Mouse (Mus musculus) layer of hippocampus, postnatal 25 days (tissue): ENCODE data around the gene Hdac5. TPM values are rescaled to one million over a fixed set of nuclear protein-coding genes. Genes with fewer than 3 reads are reported as not detected.

Experiments used
- DNase-seq, 2 experiments: peaks; one replicate each; pipeline ENCODE4 v3.0.0; 2022; ENCODE audit warnings: mixed read lengths in 2 of 2, low spot score in 1 of 2; ENCODE audit errors: extremely low spot score in 1 of 2
- total RNA-seq, 2 experiments: library from RNA; stranded (reverse); gene quantifications; 2 replicates each; pipeline ENCODE4 v1.2.3; 2021

Gene Hdac5
- total RNA-seq, 2 experiments from 2014 or later: 218 to 242 TPM

DNA sequence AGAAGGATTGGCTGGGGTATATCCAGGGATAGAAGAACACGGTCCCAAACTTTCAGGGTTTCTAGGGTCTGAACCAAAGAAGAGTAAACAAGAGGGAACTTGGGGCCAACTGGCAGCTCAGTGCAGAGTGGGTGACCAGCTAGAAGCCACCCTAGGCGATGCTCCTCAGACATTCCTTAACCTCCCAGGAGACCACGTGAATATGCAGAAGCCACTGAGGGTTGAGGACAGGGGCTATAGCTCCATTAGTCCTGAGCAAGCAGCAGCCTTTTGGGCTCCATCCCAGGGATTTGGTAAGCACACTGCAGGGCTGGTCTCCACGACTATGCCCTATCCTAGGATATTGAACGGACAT lies 13.1 kb downstream of the Hdac5 start:
- peak in 1 of 2 experiments; percentile 17 for DNase-seq

DNA sequence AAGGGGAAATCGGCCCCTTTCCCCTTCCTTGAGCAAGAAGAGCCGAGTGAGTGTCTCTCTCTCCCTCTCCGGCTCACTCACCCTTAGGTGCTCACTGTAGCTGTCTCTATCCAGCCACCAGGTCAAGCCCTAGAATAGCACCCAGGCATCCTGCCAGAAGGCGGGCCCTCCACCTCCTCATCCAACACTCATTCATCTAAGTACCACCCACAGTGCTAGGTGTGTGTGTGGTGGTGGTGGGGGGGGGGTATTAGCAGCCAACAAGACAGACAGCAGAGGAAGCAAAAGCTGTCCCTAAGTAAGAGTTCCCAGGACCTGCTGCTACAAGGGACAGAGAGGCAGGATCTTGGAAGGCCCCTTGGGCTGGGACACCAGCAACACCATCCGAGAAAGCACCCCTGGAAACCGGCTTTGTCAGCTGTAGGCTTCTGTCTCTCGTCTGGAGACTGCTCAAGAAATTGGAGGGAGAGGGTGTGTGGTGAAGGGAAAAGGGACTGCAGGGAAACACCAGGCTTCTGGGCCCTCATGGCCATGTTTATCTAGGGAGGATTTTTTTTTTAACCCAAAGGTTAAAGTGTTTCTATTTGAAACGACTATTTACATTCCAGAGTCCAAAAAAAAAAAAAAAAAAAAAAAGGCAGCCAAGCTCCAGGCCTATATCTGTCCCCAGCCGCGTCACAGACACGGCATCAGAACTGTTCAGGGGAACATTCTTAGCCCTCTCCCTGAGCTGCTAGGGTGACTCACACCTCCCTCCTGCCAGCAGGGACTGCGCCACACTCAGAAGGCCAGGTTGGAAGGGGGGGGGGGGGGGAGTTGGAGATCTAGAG lies 13.7 kb downstream of the Hdac5 start:
- peak in 1 of 2 experiments; percentile 6 for DNase-seq

DNA sequence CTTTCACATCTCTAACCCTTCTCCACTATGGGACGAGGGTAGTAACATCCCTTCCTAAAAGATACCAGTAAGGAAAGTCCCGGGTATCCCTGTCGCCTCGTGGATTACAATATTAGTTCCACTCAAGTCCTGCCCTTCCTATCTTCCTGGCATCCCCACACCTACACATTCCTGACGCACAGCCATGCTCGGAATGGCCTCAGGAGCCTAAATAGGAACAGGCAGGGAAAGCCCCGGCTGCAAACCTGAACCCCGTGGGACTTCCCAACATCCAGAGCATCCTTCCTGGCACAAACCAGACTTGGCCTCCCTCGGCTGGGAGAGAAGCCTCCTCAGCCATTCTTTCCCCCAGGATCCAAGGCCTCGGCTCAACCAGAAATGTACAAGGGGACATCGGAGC lies 14.5 kb downstream of the Hdac5 start:
- DNase-seq: no peak

DNA sequence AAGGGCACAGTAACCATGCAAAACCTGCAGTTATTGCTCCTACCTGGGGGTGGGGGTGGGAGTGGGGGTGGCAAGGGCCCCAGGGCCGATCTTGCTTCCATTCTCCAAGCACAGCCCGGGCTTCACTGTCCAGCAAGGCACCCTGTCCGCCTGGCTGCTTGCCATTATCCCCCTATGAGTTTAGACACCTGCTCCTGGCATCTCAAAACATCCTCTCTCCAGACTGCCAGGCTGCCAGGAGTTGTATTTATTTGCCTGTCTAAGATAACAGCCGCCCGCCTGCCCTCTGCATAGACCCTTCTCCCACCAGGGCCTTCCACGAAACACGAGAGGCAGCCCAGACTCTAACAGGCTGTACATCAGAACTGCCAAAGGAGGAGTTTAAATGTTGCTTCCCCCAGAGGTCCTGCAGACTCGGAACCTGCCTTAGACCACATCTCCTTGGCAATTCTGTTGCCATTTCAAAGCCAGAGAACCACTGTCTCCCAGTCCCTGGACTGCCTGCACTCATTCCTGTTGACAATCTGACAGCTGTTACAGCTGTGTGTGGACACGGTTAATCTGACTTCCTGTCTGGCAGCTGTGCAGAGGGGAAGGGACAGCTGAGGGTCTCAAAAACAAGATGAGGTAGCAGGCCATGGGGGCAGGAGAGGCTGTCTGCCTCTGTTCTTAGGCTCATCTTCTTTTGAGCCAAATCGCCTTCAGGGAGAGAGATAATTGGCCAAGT lies 15.4 kb downstream of the Hdac5 start:
- DNase-seq: peak in 1 of 2 experiments; percentile 7

DNA sequence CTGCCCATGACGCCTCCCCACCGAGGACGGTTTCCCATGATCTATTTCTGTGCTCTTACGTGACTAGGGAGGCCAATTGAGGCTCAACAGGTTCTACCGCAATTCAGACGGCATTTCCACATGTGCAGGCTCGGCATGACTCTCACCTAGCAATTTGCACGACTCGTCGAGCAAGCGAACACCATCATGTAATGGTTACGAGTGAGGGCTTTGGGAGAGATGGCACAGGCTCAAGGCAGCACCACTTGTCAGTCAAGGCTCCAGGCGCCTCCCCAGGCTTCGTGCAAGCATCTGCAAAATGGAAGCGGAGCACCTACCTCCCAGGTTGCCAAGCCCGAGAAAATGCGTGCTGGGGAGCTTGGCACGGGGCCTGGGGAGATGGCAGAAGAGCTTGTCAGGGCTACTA lies 18.0 kb downstream of the Hdac5 start:
- peak in 1 of 2 experiments; percentile 7 for DNase-seq

DNA sequence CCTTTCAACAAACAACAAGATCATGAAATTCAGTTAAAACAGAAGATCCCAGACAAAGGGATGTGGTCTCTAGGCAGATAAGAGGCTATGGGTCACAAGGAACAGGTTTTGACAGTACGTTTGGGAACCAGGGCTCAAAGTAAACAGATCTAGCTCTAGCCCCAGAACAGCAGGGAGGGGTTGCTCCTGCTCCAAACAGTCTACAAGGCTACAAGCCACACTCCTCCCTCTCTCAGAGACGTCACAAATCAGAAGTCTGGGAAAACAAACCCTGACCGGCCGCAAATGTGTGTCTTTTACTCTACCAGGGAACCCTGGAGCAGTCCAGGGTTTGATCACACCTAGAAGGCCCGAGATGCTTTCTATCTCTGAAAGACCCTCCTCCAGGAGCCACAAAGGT lies 19.0 kb downstream of the Hdac5 start:
- no peak for DNase-seq

DNA sequence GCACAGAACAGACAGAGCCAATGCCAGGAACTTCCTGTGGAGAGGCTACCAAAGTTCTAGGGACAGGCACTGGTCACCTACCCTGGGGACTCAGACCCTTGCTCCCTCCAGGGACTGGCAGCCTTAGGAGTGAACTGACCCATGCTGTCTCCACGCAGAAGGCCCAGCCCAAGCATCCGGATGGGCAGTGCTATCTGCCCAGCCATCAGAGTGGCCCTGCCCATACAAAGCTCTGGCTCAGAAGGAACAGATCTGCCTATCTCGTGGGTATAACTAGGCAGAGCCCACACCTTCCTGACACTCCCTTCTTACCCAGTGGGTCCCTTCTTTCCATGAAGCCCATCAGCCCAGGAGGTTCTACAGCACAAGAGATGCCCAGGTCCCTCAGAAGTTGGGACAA lies 19.8 kb downstream of the Hdac5 start:
- DNase-seq: no peak

DNA sequence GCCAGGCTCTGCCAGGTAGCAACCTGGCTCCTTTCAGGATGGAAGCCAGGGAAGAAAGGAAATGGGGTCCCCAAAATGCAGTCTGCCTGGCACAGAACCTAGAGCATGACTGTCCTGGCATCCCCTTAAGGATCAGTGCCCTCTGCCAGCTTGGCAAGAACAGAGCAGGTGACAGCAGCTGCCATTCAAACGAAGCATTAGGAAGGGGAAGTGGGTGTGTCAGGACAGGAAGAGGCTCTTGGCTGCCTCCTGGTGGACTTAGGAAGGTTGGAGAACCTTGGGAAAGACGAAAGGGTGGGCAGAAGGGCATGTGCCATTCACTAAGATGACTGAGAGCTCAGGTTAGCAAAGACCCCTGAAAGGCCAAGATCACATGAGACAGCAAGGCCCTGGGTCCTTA lies 20.2 kb downstream of the Hdac5 start:
- DNase-seq: no peak

DNA sequence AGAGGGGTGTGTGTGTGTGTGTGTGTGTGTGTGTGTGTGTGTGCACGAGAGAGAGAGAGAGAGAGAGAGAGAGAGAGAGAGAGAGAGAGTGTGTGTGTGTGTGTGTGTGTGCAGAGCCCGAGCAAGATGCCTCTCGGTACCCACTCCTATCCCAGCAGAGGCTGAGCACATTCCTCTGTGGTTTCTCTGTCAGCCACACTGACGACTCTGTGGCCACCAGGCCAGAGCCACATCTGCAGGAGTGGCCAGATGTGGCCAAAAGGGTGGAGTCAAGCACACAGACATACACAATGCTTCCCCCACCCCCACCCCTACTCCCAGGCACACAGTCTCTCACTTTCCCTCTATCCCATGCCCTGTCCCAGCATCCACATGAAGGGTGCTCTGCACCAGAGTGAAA lies 21.1 kb downstream of the Hdac5 start:
- no peak for DNase-seq

DNA sequence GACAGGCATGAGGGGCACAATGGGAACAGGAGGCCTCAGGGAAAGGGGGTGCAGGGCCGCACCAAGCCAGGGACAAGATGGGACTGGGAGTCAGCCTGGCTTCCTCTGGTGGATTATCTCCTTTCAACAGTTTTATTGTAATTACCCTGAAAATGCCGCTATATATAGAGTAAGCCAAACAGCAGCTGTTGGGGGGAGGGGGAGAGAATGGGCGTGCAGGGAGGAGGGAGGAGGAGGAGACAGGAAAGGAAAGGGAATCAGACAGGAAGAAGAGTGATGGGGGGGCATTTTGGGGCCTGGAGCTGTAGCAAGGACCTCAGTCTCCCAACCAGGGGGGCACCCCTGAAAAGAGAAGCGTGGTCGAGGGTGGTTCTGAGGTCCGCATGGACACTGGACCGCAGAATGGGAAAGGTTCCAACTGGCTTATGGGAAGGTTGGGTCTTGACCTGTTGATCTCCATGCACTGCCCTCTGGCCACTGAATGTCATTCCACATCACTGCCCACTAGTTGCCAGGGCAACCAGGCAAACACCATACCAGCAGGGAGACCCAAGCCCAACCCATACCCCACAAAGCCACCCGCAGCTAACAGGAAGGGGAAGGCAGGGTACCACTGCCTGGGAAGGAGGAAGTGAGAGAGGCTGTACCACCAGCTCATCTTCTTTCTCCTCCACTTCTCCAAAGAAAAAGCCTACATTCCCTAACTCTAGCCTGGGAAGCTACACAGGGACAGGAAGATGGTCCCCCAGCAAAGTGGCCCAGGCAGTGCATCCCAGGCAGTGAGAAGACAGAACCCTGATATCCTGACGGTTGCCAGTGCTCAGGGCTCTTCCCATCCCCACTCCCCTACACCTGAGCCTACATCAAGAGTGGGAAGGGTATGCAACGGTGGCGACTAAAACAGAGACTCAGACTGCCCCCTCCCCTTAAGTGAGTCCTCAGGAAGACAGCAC lies 21.9 kb downstream of the Hdac5 start:
- DNase-seq: no peak

DNA sequence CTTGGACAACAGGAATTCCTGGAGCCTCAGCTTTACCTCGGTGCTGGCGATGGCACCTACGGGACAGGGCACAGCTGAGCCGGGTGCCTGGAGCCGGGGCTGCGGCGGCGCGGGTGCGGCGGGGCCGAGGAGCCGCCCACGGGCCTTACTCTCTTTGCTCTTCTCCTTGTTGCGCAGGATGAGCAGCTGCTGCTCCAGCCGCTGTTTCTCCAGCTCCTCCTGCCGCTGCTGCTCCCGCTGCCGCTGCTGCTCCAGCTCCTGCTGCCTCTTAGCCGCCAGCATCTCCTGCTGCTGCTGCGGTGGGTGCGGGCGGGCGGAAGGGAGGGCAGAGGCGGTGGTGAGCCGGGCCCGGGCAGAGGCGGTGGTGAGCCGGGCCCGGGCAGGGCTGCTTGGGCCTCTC lies 23.5 kb downstream of the Hdac5 start:
- DNase-seq: no peak

DNA sequence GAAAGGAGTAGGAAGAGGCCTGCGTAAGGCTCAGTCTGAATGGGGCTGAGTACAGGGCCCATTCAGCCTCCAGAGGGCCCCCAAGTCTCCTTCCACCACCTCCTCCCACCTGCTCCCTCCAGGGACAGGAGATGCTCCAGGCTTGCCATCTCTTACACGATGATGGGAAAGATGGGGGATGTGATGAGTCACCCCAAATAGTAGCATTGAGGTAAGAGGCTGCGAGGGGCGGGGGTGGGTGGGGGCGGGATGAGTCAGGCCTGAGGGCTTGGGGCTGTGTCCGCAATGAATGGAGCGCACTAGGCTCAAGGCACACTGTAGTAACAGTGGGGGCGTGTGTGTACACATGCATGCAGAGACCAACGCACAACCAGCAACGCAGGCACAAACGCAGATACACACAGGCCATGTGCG lies 28.6 kb downstream of the Hdac5 start:
- no peak for DNase-seq

DNA sequence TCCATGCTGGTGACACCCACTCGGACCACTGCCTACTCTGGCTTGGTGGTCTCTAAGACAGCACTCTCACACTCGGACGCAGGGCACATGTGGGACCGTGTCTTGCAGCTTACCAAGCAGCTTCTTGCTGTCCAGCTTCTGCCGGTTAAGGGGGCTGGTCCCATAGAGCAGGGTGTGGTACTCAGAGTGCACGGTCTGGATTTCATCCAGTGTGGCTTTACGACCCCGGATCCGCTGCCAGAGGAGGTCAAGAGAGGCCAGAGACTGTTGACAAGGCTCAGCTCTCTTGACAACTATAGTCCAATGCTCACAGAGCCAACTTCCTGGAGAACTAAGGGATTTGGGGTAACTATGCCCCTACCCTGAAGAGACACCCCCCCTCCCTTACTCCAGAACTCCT lies 30.1 kb downstream of the Hdac5 start:
- no peak for DNase-seq

DNA sequence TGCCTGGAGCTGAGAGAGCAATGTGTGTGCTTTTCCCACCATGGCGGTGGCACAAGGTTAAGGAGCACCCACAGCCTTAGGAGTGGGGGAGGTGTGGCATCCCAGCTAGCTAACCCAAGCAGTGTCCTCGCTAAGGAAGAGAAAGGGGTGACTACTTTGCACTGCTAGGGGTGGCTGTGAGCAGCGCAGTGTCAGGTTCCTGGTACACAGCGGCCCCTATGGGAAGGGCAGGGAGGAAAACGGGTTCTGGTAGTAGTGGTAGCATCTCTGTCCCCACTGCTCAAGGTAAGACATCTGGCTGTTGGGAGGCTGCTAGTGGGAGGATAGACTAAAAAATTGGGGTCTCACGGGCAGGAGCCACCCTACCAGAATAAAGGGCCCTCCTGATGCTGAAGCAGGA lies 31.7 kb downstream of the Hdac5 start:
- DNase-seq: no peak

DNA sequence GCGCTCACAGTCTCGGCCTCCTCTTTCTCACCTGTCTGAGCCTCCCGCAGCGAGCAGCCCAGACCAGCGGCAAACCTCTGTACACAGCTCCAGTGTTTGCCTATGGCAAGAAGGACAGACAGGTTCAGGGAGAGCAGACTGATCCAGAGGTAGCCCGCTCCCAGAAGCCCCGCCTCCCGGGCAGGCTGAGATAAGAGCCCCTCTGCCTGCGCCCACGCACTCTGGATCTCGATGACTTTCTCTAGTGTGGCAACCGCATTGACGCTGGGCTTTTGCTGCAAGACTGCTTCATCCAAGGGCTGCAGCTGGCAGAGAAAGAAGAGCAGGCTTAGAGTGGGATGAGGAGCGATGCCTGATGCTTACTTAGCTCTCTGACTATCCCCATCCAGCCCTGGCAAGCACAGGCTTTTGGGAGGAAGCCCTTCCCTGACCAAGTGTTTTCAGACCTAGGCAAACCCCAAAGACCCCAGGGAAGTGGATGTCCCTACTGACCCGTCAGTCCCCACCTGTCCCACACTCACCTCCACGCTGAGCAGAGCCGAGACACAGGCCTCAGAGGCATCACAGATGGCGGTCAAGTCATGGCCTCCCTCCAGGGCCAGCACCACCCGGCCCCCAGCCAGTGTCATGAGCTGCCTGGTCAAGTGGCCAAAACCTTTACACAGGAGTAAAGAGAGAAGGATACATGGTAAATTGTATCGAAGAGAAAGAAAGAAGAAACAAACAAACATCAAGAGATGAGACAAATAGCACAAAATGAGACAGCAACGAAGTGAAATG lies 33.8 kb downstream of the Hdac5 start:
- DNase-seq: no peak

DNA sequence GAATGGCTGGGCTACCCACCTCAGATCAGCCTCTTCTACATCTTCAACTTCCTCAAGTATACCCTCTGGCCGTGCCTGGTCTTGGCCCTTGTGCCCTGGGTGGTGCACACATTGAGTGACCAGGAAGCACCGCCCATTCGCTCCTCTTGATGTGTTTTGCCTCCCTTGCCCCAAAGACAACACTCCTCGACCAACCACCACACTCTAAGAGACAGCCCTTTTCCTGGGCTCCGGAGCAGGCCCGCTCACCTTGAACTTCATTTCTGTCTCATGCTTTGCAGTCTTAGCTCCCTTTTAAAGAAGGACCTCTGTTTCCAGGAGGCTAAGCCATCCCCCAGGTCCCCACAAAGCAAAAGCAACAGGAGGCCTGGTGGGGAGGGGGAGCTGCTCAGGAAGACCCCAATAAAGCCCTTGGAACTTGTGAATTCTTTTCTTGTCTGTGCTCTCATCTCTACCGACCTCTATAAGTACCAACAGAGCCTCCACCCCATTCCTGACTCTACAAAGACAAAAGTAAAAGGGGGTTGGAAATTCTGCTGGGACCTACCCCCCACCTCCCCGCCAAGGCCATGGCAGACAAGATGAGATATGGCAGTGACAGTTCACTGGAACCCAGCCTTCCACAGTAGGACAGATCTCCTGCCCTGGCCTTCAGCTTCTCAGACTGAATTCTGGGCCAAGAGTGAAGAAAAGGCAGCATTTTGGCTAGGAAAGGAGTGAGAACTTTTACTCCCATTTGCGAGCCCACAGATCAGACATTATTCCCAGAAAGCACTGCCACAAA lies 36.1 kb downstream of the Hdac5 start:
- DNase-seq: no peak

DNA sequence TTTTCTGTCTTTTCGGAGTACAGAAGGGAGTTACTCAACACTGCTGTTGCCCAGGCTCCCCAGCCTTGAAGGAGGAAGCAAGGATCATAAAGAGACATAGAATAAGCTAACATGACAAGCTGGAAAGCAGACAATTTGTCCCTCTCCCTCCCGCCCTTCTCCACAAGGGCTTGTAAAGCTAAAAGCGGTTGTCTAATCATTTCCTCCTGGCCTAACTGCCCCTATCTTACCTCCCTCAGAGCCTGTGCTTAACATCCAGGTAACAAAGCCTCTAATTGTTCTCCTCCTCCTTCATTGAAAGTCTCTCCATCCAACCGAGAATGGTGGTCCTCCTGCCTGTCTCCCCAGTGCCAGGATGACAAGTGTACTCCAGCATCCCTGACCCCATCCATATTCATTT lies 39.1 kb downstream of the Hdac5 start:
- no peak for DNase-seq

DNA sequence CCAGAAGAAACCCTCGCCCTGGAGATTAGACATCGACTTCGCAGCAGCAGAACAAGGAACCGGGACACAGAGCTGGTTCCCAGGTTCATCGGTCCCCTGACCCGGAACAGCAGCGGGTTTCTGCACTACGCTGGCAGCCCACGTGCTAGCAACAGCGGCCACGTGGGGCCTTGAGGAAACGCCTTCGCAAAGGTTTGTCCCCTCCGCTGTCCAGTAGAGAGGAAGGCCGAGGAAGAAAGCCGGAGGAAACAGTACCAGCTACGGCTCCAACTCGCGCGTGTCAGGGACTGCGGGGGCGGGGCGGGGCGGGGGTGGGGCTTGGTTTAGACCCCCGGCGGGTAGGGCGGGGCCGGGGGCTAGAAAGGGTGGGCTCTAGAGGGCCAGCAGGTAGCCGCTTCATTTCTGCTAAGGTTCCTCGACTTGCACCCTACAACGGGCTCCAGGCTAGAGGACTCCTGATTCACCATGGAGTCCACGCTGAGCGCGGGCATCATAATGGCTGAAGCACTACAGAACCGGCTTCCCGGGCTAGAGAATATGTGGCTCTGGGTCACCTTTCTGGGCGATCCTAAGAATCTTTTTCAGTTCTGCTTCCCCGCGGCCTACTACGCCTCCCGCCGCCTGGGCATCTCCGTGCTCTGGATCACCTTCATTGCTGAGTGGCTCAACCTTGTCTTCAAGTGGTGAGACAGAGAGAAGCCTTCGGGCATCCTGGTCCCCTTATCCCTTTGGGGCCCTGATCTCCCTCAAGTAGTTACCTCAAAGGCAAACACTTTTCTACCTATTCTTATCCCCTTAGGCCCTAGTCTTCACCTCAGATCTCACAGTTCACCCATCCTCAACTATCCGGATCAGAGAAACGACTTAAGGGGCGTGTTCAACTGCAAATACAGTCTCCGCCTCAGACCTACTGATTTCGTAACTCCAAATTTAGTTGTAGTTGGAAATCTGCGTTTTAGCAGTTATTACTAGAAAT lies 40.2 kb downstream of the Hdac5 start, which contains the start of gene G6pc3:
Gene G6pc3 (plus strand): TSS at position 160 of the 976 bp plus-strand sequence.
- peak; percentile 56 to 79 for DNase-seq
